Mouse (Mus musculus): Measurements from ENCODE around the gene Gm4881. TPM values are rescaled to one million over a fixed set of nuclear protein-coding genes. Genes with fewer than 3 reads are reported as not detected.

Gm4881 gene
- polyA plus RNA-seq, 1 experiment: 0.37 TPM

GRCm38 (mm10) chr7:24889431-24890220 lies 54.7 kb downstream of the Gm4881 start:
- no peak overlapping the region for H3K4me3 ChIP-seq (replicated peaks)
- H3K27me3 ChIP-seq (replicated peaks): no peaks in the 10 kb centered on the region
- peaks cover 44% of the 10 kb centered on the region for H3K4me1 ChIP-seq
- peaks cover 65% of the 10 kb centered on the region for H3K36me3 ChIP-seq (replicated peaks; ENCODE audit: low read length)
- no peaks in the 10 kb centered on the region for H3K9me3 ChIP-seq
- TF ChIP-seq GATA1 (IDR thresholded peaks at IDR 0.05; ENCODE audit: borderline replicate concordance, low read length): no peak
- no peak for TF ChIP-seq FLI1 (IDR thresholded peaks at IDR 0.05; ENCODE audit: low read length)

GRCm38 (mm10) chr7:24887096-24887495 lies 57.2 kb downstream of the Gm4881 start:
- TF ChIP-seq GATA1 (IDR thresholded peaks at IDR 0.05; ENCODE audit: borderline replicate concordance, low read length) (no peak), FLI1 (IDR thresholded peaks at IDR 0.05; ENCODE audit: low read length) (no peak)
- peak overlapping the region; percentile 100 for H3K4me3 ChIP-seq (replicated peaks)
- H3K27me3 ChIP-seq (replicated peaks): no peaks in the 10 kb centered on the region
- H3K4me1 ChIP-seq: peaks cover 47% of the 10 kb centered on the region
- H3K36me3 ChIP-seq (replicated peaks; ENCODE audit: low read length): peaks cover 62% of the 10 kb centered on the region
- no peaks in the 10 kb centered on the region for H3K9me3 ChIP-seq

- Histone ChIP-seq H3K27me3 (replicated peaks) (no peaks in the 10 kb centered on the region), H3K4me1 (peaks cover 47% of the 10 kb centered on the region), H3K9me3 (no peaks in the 10 kb centered on the region), H3K36me3 (replicated peaks; ENCODE audit: low read length) (peaks cover 59% of the 10 kb centered on the region), H3K4me3 (replicated peaks) (peak overlapping the region; percentile 100)
- TF ChIP-seq FLI1 (IDR thresholded peaks at IDR 0.05; ENCODE audit: low read length) (no peak), GATA1 (IDR thresholded peaks at IDR 0.05; ENCODE audit: borderline replicate concordance, low read length) (no peak)
Observed at GRCm38 (mm10) chr7:24886308-24886633, 58.0 kb downstream of the Gm4881 start.

- peaks cover 49% of the 10 kb centered on the region for H3K4me1 ChIP-seq
- peak overlapping the region; percentile 100 for H3K4me3 ChIP-seq (replicated peaks)
- peaks cover 53% of the 10 kb centered on the region for H3K36me3 ChIP-seq (replicated peaks; ENCODE audit: low read length)
Observed at GRCm38 (mm10) chr7:24885468-24886307, 58.6 kb downstream of the Gm4881 start.

GRCm38 (mm10) chr7:24884693-24885291 lies 59.5 kb downstream of the Gm4881 start:
- Histone ChIP-seq H3K4me1 (peaks cover 40% of the 10 kb centered on the region), H3K4me3 (replicated peaks) (peak overlapping the region; percentile 100), H3K9me3 (no peaks in the 10 kb centered on the region), H3K27me3 (replicated peaks) (peaks cover 4% of the 10 kb centered on the region), H3K36me3 (replicated peaks; ENCODE audit: low read length) (peaks cover 44% of the 10 kb centered on the region)
- no peak for TF ChIP-seq GATA1 (IDR thresholded peaks at IDR 0.05; ENCODE audit: borderline replicate concordance, low read length)
- no peak for TF ChIP-seq FLI1 (IDR thresholded peaks at IDR 0.05; ENCODE audit: low read length)

More at GRCm38 (mm10) chr7:24885468-24886307, 58.6 kb downstream of the Gm4881 start:
- no peaks in the 10 kb centered on the region for H3K9me3 ChIP-seq
- no peak for TF ChIP-seq FLI1 (IDR thresholded peaks at IDR 0.05; ENCODE audit: low read length)
- TF ChIP-seq GATA1 (IDR thresholded peaks at IDR 0.05; ENCODE audit: borderline replicate concordance, low read length): no peak
- no peaks in the 10 kb centered on the region for H3K27me3 ChIP-seq (replicated peaks)

- Histone ChIP-seq H3K4me3 (replicated peaks) (peak within 1 kb of the TSS; percentile 100), H3K4me1 (peaks cover 39% of the 10 kb centered on the region)
Observed at GRCm38 (mm10) chr7:24883896-24884692, 60.2 kb downstream of the Gm4881 start, which contains the start of gene Rps19. Gene Rps19, plus strand, starts transcription at chr7:24884371.

GRCm38 (mm10) chr7:24882416-24883199 lies 61.7 kb downstream of the Gm4881 start:
- Histone ChIP-seq H3K4me1 (peaks cover 30% of the 10 kb centered on the region), H3K36me3 (replicated peaks; ENCODE audit: low read length) (peaks cover 22% of the 10 kb centered on the region), H3K4me3 (replicated peaks) (no peak overlapping the region), H3K27me3 (replicated peaks) (peaks cover 6% of the 10 kb centered on the region), H3K9me3 (no peaks in the 10 kb centered on the region)
- TF ChIP-seq FLI1 (IDR thresholded peaks at IDR 0.05; ENCODE audit: low read length): no peak
- no peak for TF ChIP-seq GATA1 (IDR thresholded peaks at IDR 0.05; ENCODE audit: borderline replicate concordance, low read length)

More at GRCm38 (mm10) chr7:24883896-24884692, 60.2 kb downstream of the Gm4881 start, which contains the start of gene Rps19:
- TF ChIP-seq FLI1 (IDR thresholded peaks at IDR 0.05; ENCODE audit: low read length) (peak; percentile 88), GATA1 (IDR thresholded peaks at IDR 0.05; ENCODE audit: borderline replicate concordance, low read length) (no peak)
- Histone ChIP-seq H3K36me3 (replicated peaks; ENCODE audit: low read length) (peaks cover 37% of the 10 kb centered on the region), H3K27me3 (replicated peaks) (peaks cover 5% of the 10 kb centered on the region), H3K9me3 (no peaks in the 10 kb centered on the region)

- H3K4me3 ChIP-seq (replicated peaks): no peak overlapping the region
- no peaks in the 10 kb centered on the region for H3K36me3 ChIP-seq (replicated peaks; ENCODE audit: low read length)
- TF ChIP-seq GATA1 (IDR thresholded peaks at IDR 0.05; ENCODE audit: borderline replicate concordance, low read length): no peak
- TF ChIP-seq FLI1 (IDR thresholded peaks at IDR 0.05; ENCODE audit: low read length): no peak
- peaks cover 23% of the 10 kb centered on the region for H3K27me3 ChIP-seq (replicated peaks)
- peaks cover 21% of the 10 kb centered on the region for H3K4me1 ChIP-seq
- H3K9me3 ChIP-seq: no peaks in the 10 kb centered on the region
Observed at GRCm38 (mm10) chr7:24879620-24880019, 64.7 kb downstream of the Gm4881 start.

All from megakaryocyte, embryonic 14.5 days (primary cell).